Mouse (Mus musculus): ENCODE data around the gene Gm38431. TPM values are rescaled to one million over a fixed set of nuclear protein-coding genes. Genes with fewer than 3 reads are reported as not detected.

Gm38431 gene
- total and polyA plus RNA-seq, 2 experiments from 2014 or later, result 0.38 to 5.8 TPM

GRCm38 (mm10) chr9:21125502-21126258 lies 33.9 kb upstream of the Gm38431 start:
- ATAC-seq (ENCODE audit: low FRiP score), result no peak
- Histone ChIP-seq H3K27me3 (ENCODE audit: insufficient read depth, low read length) (no peaks in the 10 kb centered on the region), H3K9me3 (ENCODE audit: low read length) (no peaks in the 10 kb centered on the region), H3K4me2 (ENCODE audit: low read depth, low read length, poor library complexity, severe bottlenecking) (no peak overlapping the region), H3K27ac (ENCODE audit: low read depth, low read length) (no peak overlapping the region), H3K4me3 (ENCODE audit: low read depth, low read length) (no peak overlapping the region), H3K9ac (replicated peaks; ENCODE audit: low read length, poor library complexity, severe bottlenecking) (no peak overlapping the region), H3K36me3 (ENCODE audit: insufficient read depth, low read length) (peaks cover 30% of the 10 kb centered on the region), H3K4me1 (ENCODE audit: insufficient read depth, low read length) (0 out of 2 replicates have a peak, but pooled peaks cover 5% of the 10 kb centered on the region)
- TF ChIP-seq CTCF (IDR thresholded peaks at IDR 0.05), result no peak
- DNase-seq (ENCODE audit: low spot score), result no peak
- WGBS, result 93% methylated on average over 9 of the region's 9 CpGs

GRCm38 (mm10) chr9:21124837-21125236 lies 33.0 kb upstream of the Gm38431 start:
- H3K27ac ChIP-seq (ENCODE audit: low read depth, low read length), result no peak overlapping the region
- H3K4me3 ChIP-seq (ENCODE audit: low read depth, low read length), result no peak overlapping the region
- no peak overlapping the region for H3K9ac ChIP-seq (replicated peaks; ENCODE audit: low read length, poor library complexity, severe bottlenecking)
- no peak for DNase-seq (ENCODE audit: low spot score)
- H3K4me1 ChIP-seq (ENCODE audit: insufficient read depth, low read length), result no peaks in the 10 kb centered on the region
- H3K9me3 ChIP-seq (ENCODE audit: low read length), result no peaks in the 10 kb centered on the region
- H3K36me3 ChIP-seq (ENCODE audit: insufficient read depth, low read length), result peaks cover 38% of the 10 kb centered on the region
- H3K27me3 ChIP-seq (ENCODE audit: insufficient read depth, low read length), result no peaks in the 10 kb centered on the region
- no peak overlapping the region for H3K4me2 ChIP-seq (ENCODE audit: low read depth, low read length, poor library complexity, severe bottlenecking)
- WGBS, result 83% methylated on average over 5 of the region's 5 CpGs
- no peak for ATAC-seq (ENCODE audit: low FRiP score)
- TF ChIP-seq CTCF (IDR thresholded peaks at IDR 0.05), result no peak

- ATAC-seq (ENCODE audit: low FRiP score), result no peak
- no peak for TF ChIP-seq CTCF (IDR thresholded peaks at IDR 0.05)
- H3K27me3 ChIP-seq (ENCODE audit: insufficient read depth, low read length), result no peaks in the 10 kb centered on the region
- no peak overlapping the region for H3K9ac ChIP-seq (replicated peaks; ENCODE audit: low read length, poor library complexity, severe bottlenecking)
- no peak overlapping the region for H3K4me3 ChIP-seq (ENCODE audit: low read depth, low read length)
- H3K4me1 ChIP-seq (ENCODE audit: insufficient read depth, low read length), result no peaks in the 10 kb centered on the region
- H3K9me3 ChIP-seq (ENCODE audit: low read length), result no peaks in the 10 kb centered on the region
- no peak overlapping the region for H3K27ac ChIP-seq (ENCODE audit: low read depth, low read length)
- no peak for DNase-seq (ENCODE audit: low spot score)
- no peak overlapping the region for H3K4me2 ChIP-seq (ENCODE audit: low read depth, low read length, poor library complexity, severe bottlenecking)
- WGBS, result 91% methylated on average over 16 of the region's 16 CpGs
- peaks cover 28% of the 10 kb centered on the region for H3K36me3 ChIP-seq (ENCODE audit: insufficient read depth, low read length)
These were observed 29.7 kb upstream of the Gm38431 start for GRCm38 (mm10) chr9:21121483-21121882.

- TF ChIP-seq CTCF (IDR thresholded peaks at IDR 0.05), result no peak
- no peak for ATAC-seq (ENCODE audit: low FRiP score)
These were observed 25.3 kb upstream of the Gm38431 start for GRCm38 (mm10) chr9:21117073-21117472.

GRCm38 (mm10) chr9:21115105-21115504 lies 23.3 kb upstream of the Gm38431 start:
- Histone ChIP-seq H3K36me3 (ENCODE audit: insufficient read depth, low read length) (peaks cover 14% of the 10 kb centered on the region), H3K9ac (replicated peaks; ENCODE audit: low read length, poor library complexity, severe bottlenecking) (no peak overlapping the region), H3K27ac (ENCODE audit: low read depth, low read length) (no peak overlapping the region), H3K4me3 (ENCODE audit: low read depth, low read length) (no peak overlapping the region), H3K4me1 (ENCODE audit: insufficient read depth, low read length) (no peaks in the 10 kb centered on the region), H3K4me2 (ENCODE audit: low read depth, low read length, poor library complexity, severe bottlenecking) (no peak overlapping the region), H3K27me3 (ENCODE audit: insufficient read depth, low read length) (no peaks in the 10 kb centered on the region), H3K9me3 (ENCODE audit: low read length) (no peaks in the 10 kb centered on the region)
- DNase-seq (ENCODE audit: low spot score) (no peak), ATAC-seq (ENCODE audit: low FRiP score) (no peak)
- no peak for TF ChIP-seq CTCF (IDR thresholded peaks at IDR 0.05)
- WGBS, result 94% methylated on average over 8 of the region's 8 CpGs

More at GRCm38 (mm10) chr9:21117073-21117472, 25.3 kb upstream of the Gm38431 start:
- H3K9ac ChIP-seq (replicated peaks; ENCODE audit: low read length, poor library complexity, severe bottlenecking), result no peak overlapping the region
- DNase-seq (ENCODE audit: low spot score), result no peak
- WGBS, result 84% methylated on average over 6 of the region's 6 CpGs
- H3K36me3 ChIP-seq (ENCODE audit: insufficient read depth, low read length), result peaks cover 21% of the 10 kb centered on the region
- H3K9me3 ChIP-seq (ENCODE audit: low read length), result no peaks in the 10 kb centered on the region
- H3K27me3 ChIP-seq (ENCODE audit: insufficient read depth, low read length), result no peaks in the 10 kb centered on the region
- H3K4me2 ChIP-seq (ENCODE audit: low read depth, low read length, poor library complexity, severe bottlenecking), result no peak overlapping the region
- H3K4me3 ChIP-seq (ENCODE audit: low read depth, low read length), result no peak overlapping the region
- H3K27ac ChIP-seq (ENCODE audit: low read depth, low read length), result no peak overlapping the region
- no peaks in the 10 kb centered on the region for H3K4me1 ChIP-seq (ENCODE audit: insufficient read depth, low read length)

- TF ChIP-seq CTCF (IDR thresholded peaks at IDR 0.05), result no peak
- no peak for DNase-seq (ENCODE audit: low spot score)
- no peak overlapping the region for H3K9ac ChIP-seq (replicated peaks; ENCODE audit: low read length, poor library complexity, severe bottlenecking)
- H3K4me1 ChIP-seq (ENCODE audit: insufficient read depth, low read length), result no peaks in the 10 kb centered on the region
- H3K27me3 ChIP-seq (ENCODE audit: insufficient read depth, low read length), result no peaks in the 10 kb centered on the region
- peaks cover 13% of the 10 kb centered on the region; the same call in 1 of the 2 replicates for H3K36me3 ChIP-seq (ENCODE audit: insufficient read depth, low read length)
- no peak for ATAC-seq (ENCODE audit: low FRiP score)
- H3K9me3 ChIP-seq (ENCODE audit: low read length), result no peaks in the 10 kb centered on the region
- H3K27ac ChIP-seq (ENCODE audit: low read depth, low read length), result no peak overlapping the region
- no peak overlapping the region for H3K4me3 ChIP-seq (ENCODE audit: low read depth, low read length)
- 93% methylated on average over 7 of the region's 7 CpGs for WGBS
- no peak overlapping the region for H3K4me2 ChIP-seq (ENCODE audit: low read depth, low read length, poor library complexity, severe bottlenecking)
These were observed 22.4 kb upstream of the Gm38431 start for GRCm38 (mm10) chr9:21114190-21114589.
